Mouse (Mus musculus) lung, postnatal 0 days (tissue): ENCODE measurements around the gene Insl6. TPM values are rescaled to one million over a fixed set of nuclear protein-coding genes. Genes with fewer than 3 reads are reported as not detected.

Source experiments
- ATAC-seq: fragments of 200-750 bp; cut with Nextera tagmentation; 2 replicates; pipeline ENCODE4 v1.8.0; 2017; ENCODE audit warnings: moderate library complexity
- DNase-seq: peaks from one replicate; pipeline ENCODE4 v3.0.0-alpha.2; 2016; ENCODE audit warnings: low spot score
- H3K27ac ChIP-seq: fragments of 300-500 bp; sonication (generic); 2 replicates; pipeline ENCODE4 v1.5.1; 2014; ENCODE audit warnings: antibody characterized with exemption, mild to moderate bottlenecking, low read length, mixed read lengths
- H3K27me3 ChIP-seq: fragments of 300-500 bp; sonication (generic); replicated peaks from 2 replicates; pipeline ENCODE4 v1.6.1; 2014; ENCODE audit warnings: low read length, mixed read lengths; ENCODE audit not compliant: insufficient read depth
- H3K36me3 ChIP-seq: fragments of 300-500 bp; sonication (generic); 2 replicates; pipeline ENCODE4 v1.6.1; 2014; ENCODE audit warnings: low read length, mixed read lengths; ENCODE audit not compliant: insufficient read depth
- H3K4me1 ChIP-seq: fragments of 300-500 bp; sonication (generic); 2 replicates; pipeline ENCODE4 v1.6.1; 2014; ENCODE audit warnings: antibody characterized with exemption, low read depth, low read length, mixed read lengths; ENCODE audit not compliant: insufficient read depth
- H3K4me2 ChIP-seq: fragments of 300-500 bp; sonication (generic); replicated peaks from 2 replicates; pipeline ENCODE4 v1.6.1; 2014; ENCODE audit warnings: low read depth, mild to moderate bottlenecking, low read length, moderate library complexity, mixed read lengths
- H3K4me3 ChIP-seq: fragments of 300-500 bp; sonication (generic); 2 replicates; pipeline ENCODE4 v1.5.1; 2014; ENCODE audit warnings: low read depth, low read length
- H3K9ac ChIP-seq: fragments of 300-500 bp; sonication (generic); replicated peaks from 2 replicates; pipeline ENCODE4 v1.6.1; 2014; ENCODE audit warnings: low read depth, mild to moderate bottlenecking
- H3K9me3 ChIP-seq: fragments of 300-500 bp; sonication (generic); 2 replicates; pipeline ENCODE4 v1.6.1; 2016; ENCODE audit warnings: low read length, mixed read lengths
- CTCF ChIP-seq: IDR thresholded peaks from 2 replicates; pipeline ENCODE4 v1.5.1; 2016; ENCODE audit warnings: antibody characterized with exemption, mild to moderate bottlenecking
- EP300 ChIP-seq: IDR thresholded peaks from 2 replicates; pipeline ENCODE4 v1.6.1; 2016; ENCODE audit warnings: antibody characterized with exemption, mild to moderate bottlenecking, control low read depth
- WGBS: fragments of 180-500 bp; shearing (Covaris S2); extraction: QIAGEN DNeasy Blood & Tissue Kit; methylation state at CpG from one replicate; pipeline ENCODE4 v1.1.7; 2014; 5-methylcytosine and 5-hydroxymethylcytosine counted together
- polyA plus RNA-seq: library from polyadenylated mRNA; unstranded; fragments of >200 nt; fragmentation: Nextera tagmentation; extraction: Ambion mirVana; gene quantifications from 2 replicates; pipeline ENCODE4 v1.2.1, GENCODE M21; 2015

Gene Insl6
- polyA plus RNA-seq, 1 experiment from 2014 or later, result 0.57 TPM

GRCm38 (mm10) chr19:29342281-29342680, 17.1 kb upstream of the Insl6 start:
- Histone ChIP-seq H3K4me3 (no peak overlapping the region), H3K9me3 (no peaks in the 10 kb centered on the region), H3K4me1 (no peaks in the 10 kb centered on the region), H3K36me3 (no peaks in the 10 kb centered on the region), H3K27ac (no peak overlapping the region), H3K9ac (no peak overlapping the region), H3K27me3 (no peaks in the 10 kb centered on the region), H3K4me2 (no peak overlapping the region)
- no peak for ATAC-seq
- no peak for DNase-seq
- 78% methylated on average over 6 of the region's 6 CpGs for WGBS
- TF ChIP-seq EP300 (no peak), CTCF (no peak)

DNA sequence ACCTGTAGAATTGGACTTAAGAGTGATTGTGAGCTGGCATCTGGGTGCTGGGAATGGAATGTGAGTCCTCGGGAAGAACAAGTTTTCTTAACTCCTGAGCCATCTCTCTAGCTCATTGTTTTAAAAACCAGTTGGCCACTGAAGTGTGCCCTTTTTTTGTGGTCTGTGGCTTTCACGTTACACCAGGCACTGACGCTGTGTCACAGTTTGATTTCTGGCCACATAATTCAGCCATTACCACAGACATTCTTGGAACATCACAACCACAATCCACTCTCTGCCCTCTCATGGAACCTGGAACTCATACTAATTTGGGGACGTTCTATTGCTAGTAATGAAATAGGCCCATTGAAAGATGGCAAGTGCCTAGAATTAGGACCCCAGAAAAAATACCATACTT, 15.9 kb upstream of the Insl6 start:
- ATAC-seq (no peak), DNase-seq (no peak)
- Histone ChIP-seq H3K9me3 (no peaks in the 10 kb centered on the region), H3K4me1 (no peaks in the 10 kb centered on the region), H3K27me3 (no peaks in the 10 kb centered on the region), H3K4me3 (no peak overlapping the region), H3K4me2 (no peak overlapping the region), H3K27ac (no peak overlapping the region), H3K9ac (no peak overlapping the region), H3K36me3 (no peaks in the 10 kb centered on the region)
- TF ChIP-seq CTCF (no peak), EP300 (no peak)
- WGBS, result 72% methylated on average over 4 of the region's 4 CpGs

DNA sequence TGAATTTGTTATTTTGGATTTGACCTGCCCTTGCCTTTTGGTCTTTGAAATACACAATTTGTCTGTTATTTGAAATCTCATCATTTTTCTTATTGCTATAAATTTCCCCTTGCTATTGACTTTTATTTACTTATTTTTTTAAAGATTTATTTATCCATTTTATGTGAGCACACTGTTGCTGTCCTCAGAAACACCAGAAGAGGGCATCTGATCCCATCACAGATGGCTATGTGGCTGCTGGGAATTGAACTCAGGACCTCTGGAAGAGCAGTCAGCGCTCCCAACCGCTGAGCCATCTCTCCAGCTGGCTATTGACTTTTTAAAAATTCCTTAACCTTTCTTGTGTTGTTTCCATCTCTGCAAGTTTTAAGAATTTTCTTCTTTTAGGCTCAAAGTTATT, 11.5 kb upstream of the Insl6 start:
- ATAC-seq, result no peak
- no peaks in the 10 kb centered on the region for H3K36me3 ChIP-seq
- 76% methylated on average over 2 of the region's 2 CpGs for WGBS
- peaks cover 8% of the 10 kb centered on the region; the same call in 1 of the 2 replicates for H3K27me3 ChIP-seq
- 0 out of 2 replicates have a peak, but pooled peaks cover 6% of the 10 kb centered on the region for H3K4me1 ChIP-seq
- H3K4me3 ChIP-seq, result no peak overlapping the region
- DNase-seq, result no peak
- TF ChIP-seq CTCF (no peak), EP300 (no peak)
- no peak overlapping the region for H3K9ac ChIP-seq
- H3K4me2 ChIP-seq, result no peak overlapping the region
- no peak overlapping the region for H3K27ac ChIP-seq
- H3K9me3 ChIP-seq, result no peaks in the 10 kb centered on the region

DNA sequence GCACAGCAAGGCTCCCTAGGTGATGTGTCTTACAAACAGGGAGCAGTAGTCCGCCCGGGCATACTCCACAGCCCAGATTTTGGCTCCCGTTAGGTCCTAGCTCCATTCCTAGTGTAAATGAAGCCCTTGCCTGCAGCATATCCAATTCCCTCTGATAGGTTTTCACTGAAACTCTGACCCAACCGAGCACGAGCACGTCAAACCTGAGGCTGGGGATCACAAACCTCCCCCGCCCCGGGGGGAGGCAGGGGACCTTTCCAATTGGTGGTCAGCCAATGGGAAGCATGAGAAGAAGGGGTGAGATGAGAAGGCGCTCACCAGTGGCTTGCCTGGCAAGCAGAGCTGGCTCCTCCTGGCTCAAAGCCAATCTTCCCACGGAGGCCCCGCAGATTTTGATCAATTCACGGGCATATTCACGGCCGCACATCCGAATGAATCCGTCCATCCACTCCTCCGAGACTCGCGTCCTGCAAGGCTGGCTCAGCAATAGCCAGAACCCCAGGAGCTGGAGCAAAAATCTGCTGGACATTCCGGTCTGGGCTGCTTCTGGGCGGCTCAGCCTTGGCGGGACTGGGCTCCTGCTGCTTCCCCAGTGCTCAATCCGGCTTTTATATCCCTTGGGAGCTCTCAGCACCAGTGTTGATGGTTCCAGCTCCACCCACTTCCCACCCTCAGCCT, 9.1 kb upstream of the Insl6 start, which contains the start of gene Rln1:
Gene Rln1 (minus strand): TSS at position 603 of the 678 bp plus-strand sequence.
- peak within 1 kb of the TSS; percentile 54 for H3K4me2 ChIP-seq
- peaks cover 8% of the 10 kb centered on the region; the same call in 1 of the 2 replicates for H3K27me3 ChIP-seq
- H3K9ac ChIP-seq, result 0 out of 2 replicates have a peak within 1 kb of the TSS, but pooled peaks have one; percentile 19
- H3K4me1 ChIP-seq, result 0 out of 2 replicates have a peak, but pooled peaks cover 6% of the 10 kb centered on the region
- 4% methylated on average over 23 of the region's 23 CpGs for WGBS
- ATAC-seq (no peak), DNase-seq (peak; percentile 63)
- H3K4me3 ChIP-seq, result peak within 1 kb of the TSS; percentile 17; the same call in 1 of the 2 replicates
- H3K9me3 ChIP-seq, result no peaks in the 10 kb centered on the region
- TF ChIP-seq EP300 (no peak), CTCF (no peak)
- no peaks in the 10 kb centered on the region for H3K36me3 ChIP-seq
- no peak within 1 kb of the TSS for H3K27ac ChIP-seq

DNA sequence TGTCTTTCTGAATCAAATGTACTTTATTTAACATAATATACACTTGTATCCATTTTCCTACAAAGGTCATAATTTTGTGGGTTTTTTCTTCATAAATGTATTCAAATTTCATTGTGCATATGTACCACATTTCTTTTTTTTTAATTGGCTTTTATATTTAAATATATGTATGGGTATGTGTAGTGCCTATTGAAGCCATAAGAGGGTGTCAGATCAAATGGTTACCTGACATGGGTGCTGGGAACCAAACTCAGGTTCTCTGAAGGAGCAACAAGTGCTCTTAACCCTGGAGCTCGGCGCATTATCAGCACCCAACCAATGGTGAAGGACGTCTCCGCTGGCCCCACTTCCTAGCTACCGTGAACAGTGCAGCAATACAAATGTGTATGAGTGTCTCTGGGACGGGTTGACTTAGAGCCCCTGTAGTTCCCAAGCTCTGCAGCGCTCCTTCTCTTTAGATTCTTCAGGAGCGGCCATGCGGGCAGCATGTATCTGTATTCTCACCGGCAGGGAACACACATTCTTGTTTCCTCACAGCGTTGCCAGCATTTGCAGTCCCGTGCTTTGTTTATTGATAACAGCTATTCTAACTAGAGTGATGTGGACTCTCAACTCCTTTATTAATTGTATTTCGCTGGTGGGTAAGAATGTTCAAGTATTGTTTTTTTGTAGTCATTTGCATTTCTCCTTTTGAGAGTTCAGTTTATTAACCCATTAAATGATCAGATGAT, 1.8 kb upstream of the Insl6 start:
- no peaks in the 10 kb centered on the region for H3K9me3 ChIP-seq
- 0 out of 2 replicates have a peak, but pooled peaks cover 6% of the 10 kb centered on the region for H3K27me3 ChIP-seq
- no peak overlapping the region for H3K27ac ChIP-seq
- no peak for TF ChIP-seq CTCF
- TF ChIP-seq EP300, result no peak
- ATAC-seq, result no peak
- no peak overlapping the region for H3K4me3 ChIP-seq
- peaks cover 4% of the 10 kb centered on the region; the same call in 1 of the 2 replicates for H3K4me1 ChIP-seq
- WGBS, result 73% methylated on average over 13 of the region's 13 CpGs
- DNase-seq, result no peak
- no peaks in the 10 kb centered on the region for H3K36me3 ChIP-seq
- H3K9ac ChIP-seq, result no peak overlapping the region
- H3K4me2 ChIP-seq, result no peak overlapping the region

- ATAC-seq (no peak), DNase-seq (no peak)
- H3K9ac ChIP-seq, result no peak overlapping the region
- peaks cover 4% of the 10 kb centered on the region; the same call in 1 of the 2 replicates for H3K4me1 ChIP-seq
- no peak overlapping the region for H3K4me3 ChIP-seq
- 84% methylated on average over 4 of the region's 4 CpGs for WGBS
- 0 out of 2 replicates have a peak, but pooled peaks cover 6% of the 10 kb centered on the region for H3K27me3 ChIP-seq
- no peaks in the 10 kb centered on the region for H3K36me3 ChIP-seq
- H3K4me2 ChIP-seq, result no peak overlapping the region
- H3K27ac ChIP-seq, result no peak overlapping the region
- no peaks in the 10 kb centered on the region for H3K9me3 ChIP-seq
- TF ChIP-seq EP300 (no peak), CTCF (no peak)
Measured at GRCm38 (mm10) chr19:29326396-29326795, 1.2 kb upstream of the Insl6 start.
